Mouse (Mus musculus): ENCODE results near the gene Sipa1l1. TPM values are rescaled to one million over a fixed set of nuclear protein-coding genes. Genes with fewer than 3 reads are reported as not detected.

The Sipa1l1 gene
- polyA plus RNA-seq, 1 experiment, result 0.13 TPM

GRCm38 (mm10) chr12:82306035-82306434, 136.9 kb downstream of the Sipa1l1 start:
- Histone ChIP-seq H3K27me3 (ENCODE audit: control insufficient read depth) (no peaks in the 10 kb centered on the region), H3K4me3 (replicated peaks) (no peak overlapping the region), H3K4me1 (ENCODE audit: control insufficient read depth) (no peaks in the 10 kb centered on the region), H3K9me3 (ENCODE audit: control insufficient read depth, low read length) (no peaks in the 10 kb centered on the region), H3K36me3 (ENCODE audit: control insufficient read depth) (no peaks in the 10 kb centered on the region)
- no peak for TF ChIP-seq GATA1 (IDR thresholded peaks at IDR 0.05; ENCODE audit: low read length)
- TF ChIP-seq TAL1 (IDR thresholded peaks at IDR 0.05; ENCODE audit: low read length), result no peak

- Histone ChIP-seq H3K36me3 (ENCODE audit: control insufficient read depth) (no peaks in the 10 kb centered on the region), H3K27me3 (ENCODE audit: control insufficient read depth) (no peaks in the 10 kb centered on the region), H3K4me1 (ENCODE audit: control insufficient read depth) (no peaks in the 10 kb centered on the region), H3K4me3 (replicated peaks) (no peak overlapping the region), H3K9me3 (ENCODE audit: control insufficient read depth, low read length) (no peaks in the 10 kb centered on the region)
- no peak for TF ChIP-seq TAL1 (IDR thresholded peaks at IDR 0.05; ENCODE audit: low read length)
- TF ChIP-seq GATA1 (IDR thresholded peaks at IDR 0.05; ENCODE audit: low read length), result no peak
Measured at GRCm38 (mm10) chr12:82311593-82311992, 142.5 kb downstream of the Sipa1l1 start.

GRCm38 (mm10) chr12:82312091-82312820, 143.1 kb downstream of the Sipa1l1 start:
- Histone ChIP-seq H3K4me1 (ENCODE audit: control insufficient read depth) (no peaks in the 10 kb centered on the region), H3K27me3 (ENCODE audit: control insufficient read depth) (no peaks in the 10 kb centered on the region), H3K36me3 (ENCODE audit: control insufficient read depth) (no peaks in the 10 kb centered on the region), H3K9me3 (ENCODE audit: control insufficient read depth, low read length) (no peaks in the 10 kb centered on the region), H3K4me3 (replicated peaks) (no peak overlapping the region)
- no peak for TF ChIP-seq GATA1 (IDR thresholded peaks at IDR 0.05; ENCODE audit: low read length)
- no peak for TF ChIP-seq TAL1 (IDR thresholded peaks at IDR 0.05; ENCODE audit: low read length)

- Histone ChIP-seq H3K9me3 (ENCODE audit: control insufficient read depth, low read length) (no peaks in the 10 kb centered on the region), H3K27me3 (ENCODE audit: control insufficient read depth) (no peaks in the 10 kb centered on the region), H3K4me3 (replicated peaks) (no peak overlapping the region), H3K4me1 (ENCODE audit: control insufficient read depth) (no peaks in the 10 kb centered on the region), H3K36me3 (ENCODE audit: control insufficient read depth) (no peaks in the 10 kb centered on the region)
- no peak for TF ChIP-seq TAL1 (IDR thresholded peaks at IDR 0.05; ENCODE audit: low read length)
- no peak for TF ChIP-seq GATA1 (IDR thresholded peaks at IDR 0.05; ENCODE audit: low read length)
Measured at GRCm38 (mm10) chr12:82313091-82313490, 144.0 kb downstream of the Sipa1l1 start.

- Histone ChIP-seq H3K4me1 (ENCODE audit: control insufficient read depth) (no peaks in the 10 kb centered on the region), H3K27me3 (ENCODE audit: control insufficient read depth) (no peaks in the 10 kb centered on the region), H3K36me3 (ENCODE audit: control insufficient read depth) (no peaks in the 10 kb centered on the region), H3K9me3 (ENCODE audit: control insufficient read depth, low read length) (no peaks in the 10 kb centered on the region), H3K4me3 (replicated peaks) (no peak overlapping the region)
- TF ChIP-seq GATA1 (IDR thresholded peaks at IDR 0.05; ENCODE audit: low read length) (no peak), TAL1 (IDR thresholded peaks at IDR 0.05; ENCODE audit: low read length) (no peak)
Measured at GRCm38 (mm10) chr12:82319436-82320131, 150.5 kb downstream of the Sipa1l1 start.

GRCm38 (mm10) chr12:82320204-82320603, 151.1 kb downstream of the Sipa1l1 start:
- TF ChIP-seq GATA1 (IDR thresholded peaks at IDR 0.05; ENCODE audit: low read length), result no peak
- TF ChIP-seq TAL1 (IDR thresholded peaks at IDR 0.05; ENCODE audit: low read length), result no peak
- Histone ChIP-seq H3K4me1 (ENCODE audit: control insufficient read depth) (no peaks in the 10 kb centered on the region), H3K27me3 (ENCODE audit: control insufficient read depth) (no peaks in the 10 kb centered on the region), H3K36me3 (ENCODE audit: control insufficient read depth) (no peaks in the 10 kb centered on the region), H3K4me3 (replicated peaks) (no peak overlapping the region), H3K9me3 (ENCODE audit: control insufficient read depth, low read length) (no peaks in the 10 kb centered on the region)

- H3K9me3 ChIP-seq (ENCODE audit: control insufficient read depth, low read length), result no peaks in the 10 kb centered on the region
- TF ChIP-seq TAL1 (IDR thresholded peaks at IDR 0.05; ENCODE audit: low read length) (no peak), GATA1 (IDR thresholded peaks at IDR 0.05; ENCODE audit: low read length) (no peak)
- no peaks in the 10 kb centered on the region for H3K36me3 ChIP-seq (ENCODE audit: control insufficient read depth)
- no peaks in the 10 kb centered on the region for H3K4me1 ChIP-seq (ENCODE audit: control insufficient read depth)
- no peaks in the 10 kb centered on the region for H3K27me3 ChIP-seq (ENCODE audit: control insufficient read depth)
- no peak overlapping the region for H3K4me3 ChIP-seq (replicated peaks)
Measured at GRCm38 (mm10) chr12:82321397-82321796, 152.3 kb downstream of the Sipa1l1 start.

GRCm38 (mm10) chr12:82321855-82322254, 152.7 kb downstream of the Sipa1l1 start:
- TF ChIP-seq TAL1 (IDR thresholded peaks at IDR 0.05; ENCODE audit: low read length) (no peak), GATA1 (IDR thresholded peaks at IDR 0.05; ENCODE audit: low read length) (no peak)
- Histone ChIP-seq H3K9me3 (ENCODE audit: control insufficient read depth, low read length) (no peaks in the 10 kb centered on the region), H3K27me3 (ENCODE audit: control insufficient read depth) (no peaks in the 10 kb centered on the region), H3K4me3 (replicated peaks) (no peak overlapping the region), H3K36me3 (ENCODE audit: control insufficient read depth) (no peaks in the 10 kb centered on the region), H3K4me1 (ENCODE audit: control insufficient read depth) (no peaks in the 10 kb centered on the region)

- H3K27me3 ChIP-seq (ENCODE audit: control insufficient read depth), result no peaks in the 10 kb centered on the region
- no peaks in the 10 kb centered on the region for H3K36me3 ChIP-seq (ENCODE audit: control insufficient read depth)
- H3K4me1 ChIP-seq (ENCODE audit: control insufficient read depth), result no peaks in the 10 kb centered on the region
- no peaks in the 10 kb centered on the region for H3K9me3 ChIP-seq (ENCODE audit: control insufficient read depth, low read length)
- TF ChIP-seq GATA1 (IDR thresholded peaks at IDR 0.05; ENCODE audit: low read length) (no peak), TAL1 (IDR thresholded peaks at IDR 0.05; ENCODE audit: low read length) (no peak)
- no peak overlapping the region for H3K4me3 ChIP-seq (replicated peaks)
Measured at GRCm38 (mm10) chr12:82322759-82323451, 153.8 kb downstream of the Sipa1l1 start.

Measured in erythroblast, embryonic 14.5 days (primary cell).